Mouse (Mus musculus): ENCODE results near the gene Tmem51. TPM values are rescaled to one million over a fixed set of nuclear protein-coding genes. Genes with fewer than 3 reads are reported as not detected.

Gene Tmem51
- total and polyA plus RNA-seq, 3 experiments: 0.05 TPM; not detected in 2

DNA sequence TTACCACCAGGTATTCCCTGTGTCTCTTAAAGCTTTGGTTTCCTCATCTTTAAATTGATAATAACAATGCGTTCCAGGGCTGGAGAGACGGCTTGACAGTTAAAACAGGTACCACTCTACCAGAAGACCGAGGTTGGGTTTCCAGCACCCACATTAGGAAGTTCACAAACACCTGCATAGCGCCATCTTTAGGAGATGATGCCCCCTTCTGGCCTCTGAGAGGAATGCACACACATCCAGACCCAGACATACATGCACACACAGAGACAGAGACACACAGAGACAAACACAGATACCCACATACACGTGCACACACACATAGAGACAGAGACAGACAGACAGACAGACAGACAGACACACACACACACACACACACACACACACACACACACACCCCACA, 34.1 kb downstream of the Tmem51 start:
- H3K9me3 ChIP-seq (replicated peaks): peaks cover 89% of the 10 kb centered on the region
- TF ChIP-seq TAL1 (conservative IDR thresholded peaks at IDR 0.05; ENCODE audit: low read depth, low read length): no peak
- TF ChIP-seq POLR2AphosphoS5 (IDR thresholded peaks at IDR 0.05; ENCODE audit: insufficient replicate concordance, low read depth, low read length): no peak
- no peak for TF ChIP-seq GATA1 (IDR thresholded peaks at IDR 0.05; ENCODE audit: borderline replicate concordance, low read length)
- TF ChIP-seq GATA2 (IDR thresholded peaks at IDR 0.05; ENCODE audit: borderline replicate concordance, low read depth, low read length): no peak
- TF ChIP-seq CTCF (IDR thresholded peaks at IDR 0.05; ENCODE audit: low read depth, low read length): no peak
- no peak overlapping the region for H3K4me3 ChIP-seq (ENCODE audit: low read depth, low read length)
- DNase-seq (ENCODE audit: low spot score): no peak
- no peaks in the 10 kb centered on the region for H3K27me3 ChIP-seq (ENCODE audit: insufficient read depth, low read length)
- no peak for ATAC-seq (ENCODE audit: extremely low read depth, insufficient number of reproducible peaks, low FRiP score, poor library complexity, severe bottlenecking)
- no peaks in the 10 kb centered on the region for H3K4me1 ChIP-seq (ENCODE audit: insufficient read depth, low read depth, low read length)
- no peaks in the 10 kb centered on the region for H3K36me3 ChIP-seq (replicated peaks)

DNA sequence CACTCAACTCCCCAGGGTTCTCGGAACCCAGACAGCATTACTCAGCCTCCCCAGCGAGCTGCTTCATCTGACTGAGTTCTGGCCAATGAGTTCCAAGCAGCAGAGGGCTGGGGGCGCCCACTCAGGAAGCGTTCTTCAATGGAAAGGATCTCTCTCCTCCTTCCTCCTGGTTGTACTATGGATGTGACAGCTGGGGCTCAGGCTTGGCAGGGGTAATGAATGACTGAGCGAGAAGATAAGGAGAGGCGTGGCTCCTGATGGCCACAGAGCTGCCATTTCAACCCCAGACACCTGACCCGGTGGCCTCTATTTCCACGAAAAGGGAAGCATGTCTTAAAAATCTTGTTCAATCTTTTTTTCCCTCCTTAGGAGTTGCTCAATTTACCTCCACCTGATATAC, 35.7 kb downstream of the Tmem51 start:
- no peaks in the 10 kb centered on the region for H3K4me1 ChIP-seq (ENCODE audit: insufficient read depth, low read depth, low read length)
- no peaks in the 10 kb centered on the region for H3K36me3 ChIP-seq (replicated peaks)
- no peaks in the 10 kb centered on the region for H3K27me3 ChIP-seq (ENCODE audit: insufficient read depth, low read length)
- TF ChIP-seq GATA2 (IDR thresholded peaks at IDR 0.05; ENCODE audit: borderline replicate concordance, low read depth, low read length) (no peak), CTCF (IDR thresholded peaks at IDR 0.05; ENCODE audit: low read depth, low read length) (no peak), POLR2AphosphoS5 (IDR thresholded peaks at IDR 0.05; ENCODE audit: insufficient replicate concordance, low read depth, low read length) (no peak), GATA1 (IDR thresholded peaks at IDR 0.05; ENCODE audit: borderline replicate concordance, low read length) (no peak), TAL1 (conservative IDR thresholded peaks at IDR 0.05; ENCODE audit: low read depth, low read length) (no peak)
- ATAC-seq (ENCODE audit: extremely low read depth, insufficient number of reproducible peaks, low FRiP score, poor library complexity, severe bottlenecking) (no peak), DNase-seq (ENCODE audit: low spot score) (no peak)
- peaks cover 90% of the 10 kb centered on the region for H3K9me3 ChIP-seq (replicated peaks)
- H3K4me3 ChIP-seq (ENCODE audit: low read depth, low read length): no peak overlapping the region

DNA sequence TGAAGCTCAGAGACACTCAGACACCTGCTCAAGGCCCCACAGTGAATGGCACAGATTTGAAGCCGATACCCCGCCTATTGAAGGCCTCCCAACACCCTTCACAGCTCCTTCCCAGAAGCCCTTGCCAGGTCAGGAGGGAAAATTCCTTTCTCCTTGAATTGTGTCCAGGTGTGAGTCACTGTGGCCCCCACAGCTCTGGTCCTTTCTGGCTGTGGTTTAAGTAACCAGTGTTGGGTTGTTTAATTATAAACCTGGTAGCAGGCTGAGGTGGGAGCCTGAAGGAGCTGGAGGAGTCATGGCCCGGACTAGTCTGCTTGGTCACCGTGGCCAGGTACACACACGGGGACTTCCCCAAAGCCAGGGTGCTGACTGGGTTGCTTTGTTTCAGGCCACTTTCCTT, 37.1 kb downstream of the Tmem51 start:
- Histone ChIP-seq H3K9me3 (replicated peaks) (peaks cover 89% of the 10 kb centered on the region), H3K4me1 (ENCODE audit: insufficient read depth, low read depth, low read length) (no peaks in the 10 kb centered on the region), H3K36me3 (replicated peaks) (no peaks in the 10 kb centered on the region), H3K27me3 (ENCODE audit: insufficient read depth, low read length) (no peaks in the 10 kb centered on the region; the same call in 1 of the 2 replicates), H3K4me3 (ENCODE audit: low read depth, low read length) (no peak overlapping the region)
- ATAC-seq (ENCODE audit: extremely low read depth, insufficient number of reproducible peaks, low FRiP score, poor library complexity, severe bottlenecking): no peak
- no peak for DNase-seq (ENCODE audit: low spot score)
- no peak for TF ChIP-seq GATA1 (IDR thresholded peaks at IDR 0.05; ENCODE audit: borderline replicate concordance, low read length)
- no peak for TF ChIP-seq CTCF (IDR thresholded peaks at IDR 0.05; ENCODE audit: low read depth, low read length)
- no peak for TF ChIP-seq TAL1 (conservative IDR thresholded peaks at IDR 0.05; ENCODE audit: low read depth, low read length)
- no peak for TF ChIP-seq POLR2AphosphoS5 (IDR thresholded peaks at IDR 0.05; ENCODE audit: insufficient replicate concordance, low read depth, low read length)
- TF ChIP-seq GATA2 (IDR thresholded peaks at IDR 0.05; ENCODE audit: borderline replicate concordance, low read depth, low read length): no peak

DNA sequence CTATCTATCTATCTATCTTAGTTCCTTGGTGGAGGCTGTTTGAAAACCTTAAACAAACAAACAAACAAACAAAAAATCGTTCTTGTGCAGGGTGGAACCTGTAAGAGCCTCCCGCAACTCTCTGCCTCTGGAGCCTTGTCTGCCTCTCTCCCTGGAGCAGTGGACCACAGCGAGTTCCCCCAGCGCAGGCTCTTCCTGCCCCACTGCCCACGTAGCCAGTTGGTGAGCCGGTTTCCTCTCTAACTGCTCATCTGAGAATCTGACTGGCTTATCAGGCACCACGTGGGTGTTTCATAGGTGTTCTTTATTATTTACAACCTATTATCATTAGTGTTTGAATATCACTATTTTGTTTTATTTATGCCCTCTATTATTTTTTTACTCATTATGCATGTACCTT, 37.6 kb downstream of the Tmem51 start:
- H3K27me3 ChIP-seq (ENCODE audit: insufficient read depth, low read length): no peaks in the 10 kb centered on the region; the same call in 1 of the 2 replicates
- ATAC-seq (ENCODE audit: extremely low read depth, insufficient number of reproducible peaks, low FRiP score, poor library complexity, severe bottlenecking): no peak
- no peak for TF ChIP-seq GATA1 (IDR thresholded peaks at IDR 0.05; ENCODE audit: borderline replicate concordance, low read length)
- no peak for TF ChIP-seq POLR2AphosphoS5 (IDR thresholded peaks at IDR 0.05; ENCODE audit: insufficient replicate concordance, low read depth, low read length)
- no peak for TF ChIP-seq TAL1 (conservative IDR thresholded peaks at IDR 0.05; ENCODE audit: low read depth, low read length)
- TF ChIP-seq CTCF (IDR thresholded peaks at IDR 0.05; ENCODE audit: low read depth, low read length): no peak
- H3K36me3 ChIP-seq (replicated peaks): no peaks in the 10 kb centered on the region
- H3K9me3 ChIP-seq (replicated peaks): peaks cover 89% of the 10 kb centered on the region
- H3K4me1 ChIP-seq (ENCODE audit: insufficient read depth, low read depth, low read length): no peaks in the 10 kb centered on the region
- H3K4me3 ChIP-seq (ENCODE audit: low read depth, low read length): no peak overlapping the region
- no peak for DNase-seq (ENCODE audit: low spot score)

DNA sequence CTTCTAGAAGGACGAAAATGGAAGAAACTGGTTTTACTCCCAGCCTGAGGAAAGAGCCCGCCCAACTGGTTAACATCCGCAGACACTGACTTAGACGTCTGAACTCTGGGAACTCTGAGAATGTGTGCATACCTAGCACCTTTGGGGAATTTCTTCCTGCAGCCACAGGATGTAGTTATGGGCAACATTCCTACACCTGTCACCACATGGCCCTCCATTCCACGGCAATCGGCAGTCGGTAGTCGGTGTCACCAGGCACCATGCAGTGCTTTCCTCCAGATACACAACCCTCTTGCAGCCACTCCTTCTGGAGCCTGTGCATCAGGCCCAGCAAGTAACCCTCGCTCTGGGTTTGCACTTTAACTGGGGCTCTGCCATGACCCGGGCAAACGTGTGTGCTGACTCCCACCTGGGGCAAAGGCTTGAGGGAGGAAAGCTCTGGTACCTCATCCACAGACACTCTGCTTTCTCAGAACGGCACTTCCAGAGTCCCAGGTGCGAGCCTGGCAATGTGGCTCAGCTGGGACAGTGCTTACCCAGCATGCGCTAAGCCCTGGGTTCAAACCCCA, 38.4 kb downstream of the Tmem51 start:
- DNase-seq (ENCODE audit: low spot score) (no peak), ATAC-seq (ENCODE audit: extremely low read depth, insufficient number of reproducible peaks, low FRiP score, poor library complexity, severe bottlenecking) (no peak)
- H3K4me1 ChIP-seq (ENCODE audit: insufficient read depth, low read depth, low read length): no peaks in the 10 kb centered on the region
- peaks cover 89% of the 10 kb centered on the region for H3K9me3 ChIP-seq (replicated peaks)
- no peaks in the 10 kb centered on the region; the same call in 1 of the 2 replicates for H3K27me3 ChIP-seq (ENCODE audit: insufficient read depth, low read length)
- 0 out of 2 replicates have a peak overlapping the region, but pooled peaks have one; percentile 9 for H3K4me3 ChIP-seq (ENCODE audit: low read depth, low read length)
- H3K36me3 ChIP-seq (replicated peaks): no peaks in the 10 kb centered on the region
- TF ChIP-seq GATA2 (IDR thresholded peaks at IDR 0.05; ENCODE audit: borderline replicate concordance, low read depth, low read length) (no peak), TAL1 (conservative IDR thresholded peaks at IDR 0.05; ENCODE audit: low read depth, low read length) (no peak), GATA1 (IDR thresholded peaks at IDR 0.05; ENCODE audit: borderline replicate concordance, low read length) (no peak), POLR2AphosphoS5 (IDR thresholded peaks at IDR 0.05; ENCODE audit: insufficient replicate concordance, low read depth, low read length) (no peak), CTCF (IDR thresholded peaks at IDR 0.05; ENCODE audit: low read depth, low read length) (no peak)

DNA sequence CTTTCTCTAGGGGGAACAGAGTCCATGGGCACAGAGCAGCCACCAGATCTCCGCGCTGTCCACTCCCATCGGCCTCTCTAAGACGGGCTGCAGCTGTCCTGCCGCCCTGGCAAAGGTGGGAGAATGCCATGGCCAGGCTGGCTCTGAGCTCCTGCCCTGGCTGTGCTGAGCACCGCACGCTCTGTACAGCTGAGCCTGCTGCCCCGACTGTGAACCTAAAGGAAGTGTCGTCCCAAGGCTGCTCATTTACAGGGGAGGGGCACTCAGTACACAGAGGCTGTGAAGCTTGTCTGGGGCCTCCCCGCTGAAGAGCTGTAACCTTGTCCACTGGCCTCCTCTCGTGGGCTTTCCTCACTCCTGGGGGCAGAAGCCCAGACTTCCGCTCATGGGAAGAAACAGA, 39.7 kb downstream of the Tmem51 start:
- H3K4me3 ChIP-seq (ENCODE audit: low read depth, low read length): no peak overlapping the region
- H3K36me3 ChIP-seq (replicated peaks): no peaks in the 10 kb centered on the region
- no peaks in the 10 kb centered on the region for H3K4me1 ChIP-seq (ENCODE audit: insufficient read depth, low read depth, low read length)
- ATAC-seq (ENCODE audit: extremely low read depth, insufficient number of reproducible peaks, low FRiP score, poor library complexity, severe bottlenecking): no peak
- no peaks in the 10 kb centered on the region; the same call in 1 of the 2 replicates for H3K27me3 ChIP-seq (ENCODE audit: insufficient read depth, low read length)
- no peak for DNase-seq (ENCODE audit: low spot score)
- peaks cover 87% of the 10 kb centered on the region for H3K9me3 ChIP-seq (replicated peaks)
- TF ChIP-seq GATA1 (IDR thresholded peaks at IDR 0.05; ENCODE audit: borderline replicate concordance, low read length) (no peak), CTCF (IDR thresholded peaks at IDR 0.05; ENCODE audit: low read depth, low read length) (no peak), TAL1 (conservative IDR thresholded peaks at IDR 0.05; ENCODE audit: low read depth, low read length) (no peak), GATA2 (IDR thresholded peaks at IDR 0.05; ENCODE audit: borderline replicate concordance, low read depth, low read length) (no peak), POLR2AphosphoS5 (IDR thresholded peaks at IDR 0.05; ENCODE audit: insufficient replicate concordance, low read depth, low read length) (no peak)

All from G1E (cell line).